Mouse (Mus musculus) E14TG2a.4 (cell line): ENCODE results near the gene 1700030K09Rik.

Source experiments
- CTCF ChIP-seq: conservative IDR thresholded peaks from 2 replicates; pipeline ENCODE4 v1.5.1; 2014; ENCODE audit warnings: low read length
- POU5F1 ChIP-seq: IDR thresholded peaks from 2 replicates; pipeline ENCODE4 v1.6.1; 2014; ENCODE audit warnings: low read length, borderline replicate concordance

DNA sequence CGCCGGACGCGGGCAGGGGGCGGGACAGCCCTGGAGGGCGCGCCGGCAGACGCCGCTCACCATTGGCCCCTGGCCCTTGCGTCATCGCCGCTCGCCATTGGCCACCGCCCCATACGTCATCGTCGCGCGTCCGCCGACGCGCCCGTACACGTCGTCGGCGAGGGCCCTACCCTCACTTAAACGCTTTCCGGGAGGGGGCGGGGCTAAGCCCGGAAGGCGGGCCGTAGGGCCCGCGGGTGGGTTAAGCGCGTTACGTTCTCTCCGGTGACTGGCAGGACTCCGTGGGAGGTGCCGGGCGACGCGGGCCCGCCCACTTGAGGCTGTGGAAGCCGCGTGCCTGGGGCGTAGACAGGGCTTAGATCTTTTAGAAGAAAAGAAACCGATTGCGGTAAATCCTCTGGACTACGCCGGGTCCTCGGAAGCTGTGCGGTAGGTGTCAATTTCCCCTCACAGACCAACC lies 49.0 kb downstream of the 1700030K09Rik start:
- no peak for TF ChIP-seq CTCF
- no peak for TF ChIP-seq POU5F1
